Mouse (Mus musculus): ENCODE results near the gene 1700022I11Rik. TPM values are rescaled to one million over a fixed set of nuclear protein-coding genes. Genes with fewer than 3 reads are reported as not detected.

Gene 1700022I11Rik
- polyA plus RNA-seq, 1 experiment from 2014 or later = 0.34 TPM

- no peak for ATAC-seq (ENCODE audit: low FRiP score, low TSS enrichment)
- WGBS = 80% methylated on average over 12 of the region's 12 CpGs
- H3K4me3 ChIP-seq (ENCODE audit: low read length) = no peak overlapping the region
- H3K4me2 ChIP-seq (replicated peaks; ENCODE audit: low read depth, low read length) = no peak overlapping the region
- no peaks in the 10 kb centered on the region for H3K9me3 ChIP-seq (ENCODE audit: control insufficient read depth, low read length)
- no peak overlapping the region for H3K27ac ChIP-seq (ENCODE audit: low read depth, low read length)
- H3K4me1 ChIP-seq (ENCODE audit: control insufficient read depth, insufficient read depth, low read length) = peaks cover 12% of the 10 kb centered on the region
- H3K36me3 ChIP-seq (ENCODE audit: control insufficient read depth, insufficient read depth, low read length) = peaks cover 6% of the 10 kb centered on the region; the same call in 1 of the 2 replicates
- no peak overlapping the region for H3K9ac ChIP-seq (ENCODE audit: low read depth, low read length)
- no peaks in the 10 kb centered on the region for H3K27me3 ChIP-seq (ENCODE audit: control insufficient read depth, insufficient read depth, low read length)
Measured at GRCm38 (mm10) chr4:43002756-43003439, 33.5 kb downstream of the 1700022I11Rik start.

GRCm38 (mm10) chr4:43004951-43005350 lies 35.5 kb downstream of the 1700022I11Rik start:
- 96% methylated on average over 3 of the region's 3 CpGs for WGBS
- no peak overlapping the region for H3K27ac ChIP-seq (ENCODE audit: low read depth, low read length)
- ATAC-seq (ENCODE audit: low FRiP score, low TSS enrichment) = no peak
- peaks cover 3% of the 10 kb centered on the region; the same call in 1 of the 2 replicates for H3K36me3 ChIP-seq (ENCODE audit: control insufficient read depth, insufficient read depth, low read length)
- peaks cover 6% of the 10 kb centered on the region; the same call in 1 of the 2 replicates for H3K4me1 ChIP-seq (ENCODE audit: control insufficient read depth, insufficient read depth, low read length)
- H3K4me2 ChIP-seq (replicated peaks; ENCODE audit: low read depth, low read length) = no peak overlapping the region
- no peaks in the 10 kb centered on the region for H3K9me3 ChIP-seq (ENCODE audit: control insufficient read depth, low read length)
- H3K4me3 ChIP-seq (ENCODE audit: low read length) = no peak overlapping the region
- no peak overlapping the region for H3K9ac ChIP-seq (ENCODE audit: low read depth, low read length)
- no peaks in the 10 kb centered on the region for H3K27me3 ChIP-seq (ENCODE audit: control insufficient read depth, insufficient read depth, low read length)

GRCm38 (mm10) chr4:43005765-43006164 lies 36.4 kb downstream of the 1700022I11Rik start:
- WGBS = 52% methylated on average over 2 of the region's 2 CpGs
- Histone ChIP-seq H3K4me3 (ENCODE audit: low read length) (no peak overlapping the region), H3K27me3 (ENCODE audit: control insufficient read depth, insufficient read depth, low read length) (no peaks in the 10 kb centered on the region), H3K36me3 (ENCODE audit: control insufficient read depth, insufficient read depth, low read length) (peaks cover 3% of the 10 kb centered on the region; the same call in 1 of the 2 replicates), H3K4me2 (replicated peaks; ENCODE audit: low read depth, low read length) (no peak overlapping the region), H3K9ac (ENCODE audit: low read depth, low read length) (no peak overlapping the region), H3K9me3 (ENCODE audit: control insufficient read depth, low read length) (no peaks in the 10 kb centered on the region), H3K4me1 (ENCODE audit: control insufficient read depth, insufficient read depth, low read length) (peaks cover 6% of the 10 kb centered on the region; the same call in 1 of the 2 replicates), H3K27ac (ENCODE audit: low read depth, low read length) (no peak overlapping the region)
- no peak for ATAC-seq (ENCODE audit: low FRiP score, low TSS enrichment)

GRCm38 (mm10) chr4:43010161-43011038 lies 41.0 kb downstream of the 1700022I11Rik start, which contains the start of gene Fancg:
TSS of gene Fancg (minus strand) at chr4:43010506.
- peak; percentile 90 for ATAC-seq (ENCODE audit: low FRiP score, low TSS enrichment)
- no peaks in the 10 kb centered on the region for H3K9me3 ChIP-seq (ENCODE audit: control insufficient read depth, low read length)

GRCm38 (mm10) chr4:43012091-43012490 lies 42.7 kb downstream of the 1700022I11Rik start:
- H3K4me3 ChIP-seq (ENCODE audit: low read length) = no peak overlapping the region
- H3K4me1 ChIP-seq (ENCODE audit: control insufficient read depth, insufficient read depth, low read length) = peaks cover 6% of the 10 kb centered on the region; the same call in 1 of the 2 replicates
- WGBS = 91% methylated on average over 1 of the region's 1 CpGs
- no peak overlapping the region for H3K9ac ChIP-seq (ENCODE audit: low read depth, low read length)
- H3K36me3 ChIP-seq (ENCODE audit: control insufficient read depth, insufficient read depth, low read length) = peaks cover 3% of the 10 kb centered on the region; the same call in 1 of the 2 replicates
- H3K9me3 ChIP-seq (ENCODE audit: control insufficient read depth, low read length) = no peaks in the 10 kb centered on the region
- no peak overlapping the region for H3K4me2 ChIP-seq (replicated peaks; ENCODE audit: low read depth, low read length)
- no peak overlapping the region for H3K27ac ChIP-seq (ENCODE audit: low read depth, low read length)
- no peaks in the 10 kb centered on the region for H3K27me3 ChIP-seq (ENCODE audit: control insufficient read depth, insufficient read depth, low read length)
- no peak for ATAC-seq (ENCODE audit: low FRiP score, low TSS enrichment)

More at GRCm38 (mm10) chr4:43010161-43011038, 41.0 kb downstream of the 1700022I11Rik start, which contains the start of gene Fancg:
- Histone ChIP-seq H3K27ac (ENCODE audit: low read depth, low read length) (no peak within 1 kb of the TSS), H3K4me2 (replicated peaks; ENCODE audit: low read depth, low read length) (peak within 1 kb of the TSS; percentile 66), H3K27me3 (ENCODE audit: control insufficient read depth, insufficient read depth, low read length) (no peaks in the 10 kb centered on the region), H3K36me3 (ENCODE audit: control insufficient read depth, insufficient read depth, low read length) (no peaks in the 10 kb centered on the region; the same call in 1 of the 2 replicates), H3K4me3 (ENCODE audit: low read length) (peak within 1 kb of the TSS; percentile 66), H3K4me1 (ENCODE audit: control insufficient read depth, insufficient read depth, low read length) (peaks cover 6% of the 10 kb centered on the region; the same call in 1 of the 2 replicates), H3K9ac (ENCODE audit: low read depth, low read length) (peak within 1 kb of the TSS; percentile 66)
- 2% methylated on average over 37 of the region's 37 CpGs for WGBS

GRCm38 (mm10) chr4:43018156-43018555 lies 48.8 kb downstream of the 1700022I11Rik start:
- Histone ChIP-seq H3K27ac (ENCODE audit: low read depth, low read length) (no peak overlapping the region), H3K9ac (ENCODE audit: low read depth, low read length) (no peak overlapping the region), H3K36me3 (ENCODE audit: control insufficient read depth, insufficient read depth, low read length) (peaks cover 58% of the 10 kb centered on the region), H3K4me3 (ENCODE audit: low read length) (no peak overlapping the region), H3K27me3 (ENCODE audit: control insufficient read depth, insufficient read depth, low read length) (no peaks in the 10 kb centered on the region), H3K9me3 (ENCODE audit: control insufficient read depth, low read length) (no peaks in the 10 kb centered on the region), H3K4me2 (replicated peaks; ENCODE audit: low read depth, low read length) (no peak overlapping the region), H3K4me1 (ENCODE audit: control insufficient read depth, insufficient read depth, low read length) (no peaks in the 10 kb centered on the region)
- ATAC-seq (ENCODE audit: low FRiP score, low TSS enrichment) = no peak
- WGBS = 93% methylated on average over 4 of the region's 4 CpGs

- 92% methylated on average over 10 of the region's 10 CpGs for WGBS
- no peak overlapping the region for H3K4me2 ChIP-seq (replicated peaks; ENCODE audit: low read depth, low read length)
- no peak overlapping the region for H3K4me3 ChIP-seq (ENCODE audit: low read length)
- H3K4me1 ChIP-seq (ENCODE audit: control insufficient read depth, insufficient read depth, low read length) = no peaks in the 10 kb centered on the region
- H3K9me3 ChIP-seq (ENCODE audit: control insufficient read depth, low read length) = no peaks in the 10 kb centered on the region
- no peak overlapping the region for H3K9ac ChIP-seq (ENCODE audit: low read depth, low read length)
- H3K27me3 ChIP-seq (ENCODE audit: control insufficient read depth, insufficient read depth, low read length) = no peaks in the 10 kb centered on the region
- no peak for ATAC-seq (ENCODE audit: low FRiP score, low TSS enrichment)
- H3K27ac ChIP-seq (ENCODE audit: low read depth, low read length) = no peak overlapping the region
- peaks cover 64% of the 10 kb centered on the region for H3K36me3 ChIP-seq (ENCODE audit: control insufficient read depth, insufficient read depth, low read length)
Measured at GRCm38 (mm10) chr4:43019176-43019575, 49.8 kb downstream of the 1700022I11Rik start.

- 91% methylated on average over 23 of the region's 23 CpGs for whole genome bisulfite sequencing
- H3K9ac ChIP-seq (ENCODE audit: low read depth, low read length) = no peak overlapping the region
- no peak for ATAC-seq (ENCODE audit: low FRiP score, low TSS enrichment)
- peaks cover 5% of the 10 kb centered on the region for H3K4me1 ChIP-seq (ENCODE audit: control insufficient read depth, insufficient read depth, low read length)
- no peak overlapping the region for H3K27ac ChIP-seq (ENCODE audit: low read depth, low read length)
- no peaks in the 10 kb centered on the region for H3K27me3 ChIP-seq (ENCODE audit: control insufficient read depth, insufficient read depth, low read length)
- H3K36me3 ChIP-seq (ENCODE audit: control insufficient read depth, insufficient read depth, low read length) = peaks cover 64% of the 10 kb centered on the region
- H3K9me3 ChIP-seq (ENCODE audit: control insufficient read depth, low read length) = no peaks in the 10 kb centered on the region
- H3K4me3 ChIP-seq (ENCODE audit: low read length) = no peak overlapping the region
- no peak overlapping the region for H3K4me2 ChIP-seq (replicated peaks; ENCODE audit: low read depth, low read length)
Measured at GRCm38 (mm10) chr4:43019641-43020465, 50.4 kb downstream of the 1700022I11Rik start.

Data from kidney, embryonic 14.5 days (tissue).